Mouse (Mus musculus): ENCODE measurements around the gene Dgki. TPM values are rescaled to one million over a fixed set of nuclear protein-coding genes. Genes with fewer than 3 reads are reported as not detected.

The Dgki gene
- polyA plus RNA-seq (2015; fragmentation: Illumina TruSeq; extraction: RNeasy Lipid Tissue Mini Kit (QIAGEN cat#74804); ENCODE audit: low read depth, low replicate concordance), result 22.6 TPM

GRCm38 (mm10) chr6:37299562-37300390 is at the start of gene Dgki:
Gene Dgki (minus strand): TSS chr6:37300184.

GRCm38 (mm10) chr6:36809747-36810285 is 490.2 kb downstream of the Dgki start, which contains the start of gene Ptn:
Gene Ptn (minus strand): TSS chr6:36810220.

Other genes with a start within 250 kb of the Dgki start
- gene Creb3l2, start 142.0 kb upstream of the Dgki start, polyA plus RNA-seq (2015; fragmentation: Illumina TruSeq; extraction: RNeasy Lipid Tissue Mini Kit (QIAGEN cat#74804); ENCODE audit: low read depth, low replicate concordance), result 5.5 TPM
- gene Akr1d1, start 230.0 kb upstream of the Dgki start, polyA plus RNA-seq (2015; fragmentation: Illumina TruSeq; extraction: RNeasy Lipid Tissue Mini Kit (QIAGEN cat#74804); ENCODE audit: low read depth, low replicate concordance), result not detected